Mouse (Mus musculus) heart, embryonic 11.5 days (tissue): ENCODE results near the gene Nit1. TPM values are rescaled to one million over a fixed set of nuclear protein-coding genes. Genes with fewer than 3 reads are reported as not detected.

Source experiments
- ATAC-seq: fragments of 200-750 bp; cut with Nextera tagmentation; replicated peaks from 2 replicates; pipeline ENCODE4 v1.8.0; 2017; ENCODE audit warnings: moderate library complexity; ENCODE audit not compliant: insufficient number of reproducible peaks, low FRiP score, low TSS enrichment
- H3K27ac ChIP-seq: fragments of 300-500 bp; sonication (generic); 2 replicates; pipeline ENCODE4 v1.5.1; 2014; ENCODE audit warnings: mild to moderate bottlenecking, low read depth, low read length
- H3K27me3 ChIP-seq: fragments of 300-500 bp; sonication (generic); 2 replicates; pipeline ENCODE4 v1.6.1; 2014; ENCODE audit warnings: mild to moderate bottlenecking, low read length, mixed read lengths; ENCODE audit not compliant: control insufficient read depth, insufficient read depth
- H3K36me3 ChIP-seq: fragments of 300-500 bp; sonication (generic); 2 replicates; pipeline ENCODE4 v1.6.1; 2014; ENCODE audit warnings: mild to moderate bottlenecking, low read length, moderate library complexity, mixed read lengths; ENCODE audit not compliant: control insufficient read depth, insufficient read depth
- H3K4me1 ChIP-seq: fragments of 300-500 bp; sonication (generic); 2 replicates; pipeline ENCODE4 v1.6.1; 2014; ENCODE audit warnings: low read length; ENCODE audit not compliant: control insufficient read depth, insufficient read depth
- H3K4me2 ChIP-seq: fragments of 300-500 bp; sonication (generic); 2 replicates; pipeline ENCODE4 v1.6.1; 2014; ENCODE audit warnings: mild to moderate bottlenecking, moderate library complexity
- H3K4me3 ChIP-seq: fragments of 300-500 bp; sonication (generic); 2 replicates; pipeline ENCODE4 v1.5.1; 2014; ENCODE audit warnings: low read depth, low read length
- H3K9ac ChIP-seq: fragments of 300-500 bp; sonication (generic); 2 replicates; pipeline ENCODE4 v1.6.1; 2014; ENCODE audit warnings: mild to moderate bottlenecking, low read depth, low read length, moderate library complexity
- H3K9me3 ChIP-seq: fragments of 300-500 bp; sonication (generic); replicated peaks from 2 replicates; pipeline ENCODE4 v1.6.1; 2016; ENCODE audit warnings: low read length; ENCODE audit not compliant: control insufficient read depth
- WGBS: fragments of 180-500 bp; shearing (Covaris S2); extraction: QIAGEN DNeasy Blood & Tissue Kit; methylation state at CpG from one replicate; pipeline ENCODE4 v1.1.7; 2014; ENCODE audit not compliant: insufficient replicate concordance; 5-methylcytosine and 5-hydroxymethylcytosine counted together
- polyA plus RNA-seq: library from polyadenylated mRNA; unstranded; fragments of >200 nt; fragmentation: Nextera tagmentation; extraction: Ambion mirVana; gene quantifications from 2 replicates; pipeline ENCODE4 v1.2.1, GENCODE M21; 2014

The Nit1 gene
- polyA plus RNA-seq, 1 experiment from 2014 or later: 30.9 TPM

- peak overlapping the region; percentile 42 for H3K4me3 ChIP-seq
- no peak overlapping the region for H3K27ac ChIP-seq
- no peaks in the 10 kb centered on the region for H3K27me3 ChIP-seq
- WGBS: 7% methylated on average over 26 of the region's 26 CpGs
- H3K36me3 ChIP-seq: peaks cover 12% of the 10 kb centered on the region; the same call in 1 of the 2 replicates
- peak overlapping the region; percentile 78 for H3K4me2 ChIP-seq
- peak; percentile 27 for ATAC-seq
- H3K9me3 ChIP-seq: peaks cover 4% of the 10 kb centered on the region; the same call in 1 of the 2 replicates
- peaks cover 4% of the 10 kb centered on the region; the same call in 1 of the 2 replicates for H3K4me1 ChIP-seq
- H3K9ac ChIP-seq: peak overlapping the region; percentile 47
These were observed 14.8 kb upstream of the Nit1 start for GRCm38 (mm10) chr1:171360253-171360652.

GRCm38 (mm10) chr1:171358421-171358820 lies 13.0 kb upstream of the Nit1 start:
- H3K9ac ChIP-seq: no peak overlapping the region
- no peak overlapping the region for H3K4me2 ChIP-seq
- no peak for ATAC-seq
- peaks cover 12% of the 10 kb centered on the region; the same call in 1 of the 2 replicates for H3K36me3 ChIP-seq
- 68% methylated on average over 4 of the region's 4 CpGs for WGBS
- H3K4me3 ChIP-seq: no peak overlapping the region
- no peaks in the 10 kb centered on the region for H3K27me3 ChIP-seq
- H3K9me3 ChIP-seq: peaks cover 4% of the 10 kb centered on the region; the same call in 1 of the 2 replicates
- peaks cover 4% of the 10 kb centered on the region; the same call in 1 of the 2 replicates for H3K4me1 ChIP-seq
- H3K27ac ChIP-seq: no peak overlapping the region

GRCm38 (mm10) chr1:171356814-171357213 lies 11.4 kb upstream of the Nit1 start:
- Histone ChIP-seq H3K36me3 (peaks cover 12% of the 10 kb centered on the region; the same call in 1 of the 2 replicates), H3K4me3 (no peak overlapping the region), H3K4me2 (no peak overlapping the region), H3K27me3 (no peaks in the 10 kb centered on the region), H3K27ac (no peak overlapping the region), H3K4me1 (peaks cover 4% of the 10 kb centered on the region; the same call in 1 of the 2 replicates), H3K9me3 (peaks cover 4% of the 10 kb centered on the region; the same call in 1 of the 2 replicates), H3K9ac (no peak overlapping the region)
- no peak for ATAC-seq
- WGBS: 86% methylated on average over 2 of the region's 2 CpGs

- H3K27me3 ChIP-seq: no peaks in the 10 kb centered on the region
These were observed 10.4 kb upstream of the Nit1 start for GRCm38 (mm10) chr1:171355812-171356340.

GRCm38 (mm10) chr1:171349210-171349609 lies 3.8 kb upstream of the Nit1 start:
- no peak overlapping the region for H3K27ac ChIP-seq
- H3K9ac ChIP-seq: no peak overlapping the region
- WGBS: 87% methylated on average over 2 of the region's 2 CpGs
- no peak overlapping the region for H3K4me3 ChIP-seq
- H3K36me3 ChIP-seq: no peaks in the 10 kb centered on the region
- H3K4me2 ChIP-seq: no peak overlapping the region
- no peaks in the 10 kb centered on the region for H3K4me1 ChIP-seq
- no peaks in the 10 kb centered on the region for H3K27me3 ChIP-seq
- peaks cover 2% of the 10 kb centered on the region; the same call in 1 of the 2 replicates for H3K9me3 ChIP-seq
- no peak for ATAC-seq

More at GRCm38 (mm10) chr1:171355812-171356340, 10.4 kb upstream of the Nit1 start:
- Histone ChIP-seq H3K4me2 (no peak overlapping the region), H3K36me3 (peaks cover 12% of the 10 kb centered on the region; the same call in 1 of the 2 replicates), H3K4me1 (peaks cover 4% of the 10 kb centered on the region; the same call in 1 of the 2 replicates), H3K4me3 (no peak overlapping the region), H3K27ac (no peak overlapping the region), H3K9me3 (peaks cover 4% of the 10 kb centered on the region; the same call in 1 of the 2 replicates), H3K9ac (no peak overlapping the region)
- ATAC-seq: no peak
- 78% methylated on average over 5 of the region's 5 CpGs for WGBS

GRCm38 (mm10) chr1:171348665-171349064 lies 3.2 kb upstream of the Nit1 start:
- ATAC-seq: no peak

GRCm38 (mm10) chr1:171346095-171346450 lies 627 bp upstream of the Nit1 start:
- Histone ChIP-seq H3K4me2 (peak overlapping the region; percentile 93), H3K9me3 (peaks cover 2% of the 10 kb centered on the region; the same call in 1 of the 2 replicates), H3K36me3 (peaks cover 10% of the 10 kb centered on the region; the same call in 1 of the 2 replicates), H3K4me3 (peak overlapping the region; percentile 96), H3K27ac (peak overlapping the region; percentile 72; the same call in 1 of the 2 replicates), H3K9ac (peak overlapping the region; percentile 92), H3K4me1 (no peaks in the 10 kb centered on the region), H3K27me3 (no peaks in the 10 kb centered on the region)
- ATAC-seq: 0 out of 2 replicates have a peak, but pooled peaks have one; percentile 5
- under 1% methylated on average over 14 of the region's 14 CpGs for WGBS

More at GRCm38 (mm10) chr1:171348665-171349064, 3.2 kb upstream of the Nit1 start:
- Histone ChIP-seq H3K4me3 (no peak overlapping the region), H3K4me1 (no peaks in the 10 kb centered on the region), H3K27me3 (no peaks in the 10 kb centered on the region), H3K4me2 (no peak overlapping the region), H3K9ac (no peak overlapping the region), H3K27ac (no peak overlapping the region), H3K9me3 (peaks cover 2% of the 10 kb centered on the region; the same call in 1 of the 2 replicates), H3K36me3 (no peaks in the 10 kb centered on the region)
- WGBS: 86% methylated on average over 3 of the region's 3 CpGs

GRCm38 (mm10) chr1:171344715-171345114 lies 731 bp downstream of the Nit1 start:
- ATAC-seq: no peak
- Histone ChIP-seq H3K9ac (peak overlapping the region; percentile 92; the same call in 1 of the 2 replicates), H3K4me1 (no peaks in the 10 kb centered on the region), H3K4me2 (peak overlapping the region; percentile 93), H3K4me3 (peak overlapping the region; percentile 96), H3K27ac (no peak overlapping the region), H3K36me3 (peaks cover 11% of the 10 kb centered on the region; the same call in 1 of the 2 replicates), H3K27me3 (no peaks in the 10 kb centered on the region), H3K9me3 (peaks cover 2% of the 10 kb centered on the region; the same call in 1 of the 2 replicates)
- WGBS: 71% methylated on average over 9 of the region's 9 CpGs
